Mouse (Mus musculus) kidney, postnatal 25 days (tissue): ENCODE measurements at regions not wholly inside any gene's neighbourhood (a gene's known extent, or its start where the extent isn't known, plus 50 kb on each side); places are given as distances from the start of the nearest gene placed in this dataset.

Source experiments
- DNase-seq, 2 experiments: peaks; one replicate each; pipeline ENCODE4 v3.0.0; 2021; ENCODE audit warnings: mixed read lengths in 2 of 2

GRCm38 (mm10) chr9:23134421-23135118 is 88.3 kb upstream of the Bmper start:
- DNase-seq = no peak

- DNase-seq = no peak
Measured at GRCm38 (mm10) chr9:23136511-23136910, 86.4 kb upstream of the Bmper start.

GRCm38 (mm10) chr9:23137682-23138210 is 85.1 kb upstream of the Bmper start:
- no peak for DNase-seq

- DNase-seq = no peak
Measured at GRCm38 (mm10) chr9:23139580-23140162, 83.2 kb upstream of the Bmper start.

GRCm38 (mm10) chr9:23144281-23144680 is 78.6 kb upstream of the Bmper start:
- no peak for DNase-seq

GRCm38 (mm10) chr9:23150338-23150737 is 72.5 kb upstream of the Bmper start:
- no peak for DNase-seq

GRCm38 (mm10) chr9:23150874-23151273 is 72.0 kb upstream of the Bmper start:
- DNase-seq = no peak

- no peak for DNase-seq
Measured at GRCm38 (mm10) chr9:23151953-23152490, 70.9 kb upstream of the Bmper start.

- no peak for DNase-seq
Measured at GRCm38 (mm10) chr9:23156820-23157570, 65.9 kb upstream of the Bmper start.

GRCm38 (mm10) chr9:23158499-23158898 is 64.4 kb upstream of the Bmper start:
- no peak for DNase-seq

GRCm38 (mm10) chr9:23161346-23161745 is 61.5 kb upstream of the Bmper start:
- peak in 1 of 2 experiments; percentile 33 for DNase-seq

GRCm38 (mm10) chr9:23167056-23167591 is 55.8 kb upstream of the Bmper start:
- no peak for DNase-seq

GRCm38 (mm10) chr9:23167716-23168115 is 55.2 kb upstream of the Bmper start:
- no peak for DNase-seq

- DNase-seq = no peak
Measured at GRCm38 (mm10) chr9:23168149-23168548, 54.7 kb upstream of the Bmper start.

GRCm38 (mm10) chr9:23171361-23171760 is 51.5 kb upstream of the Bmper start:
- DNase-seq = no peak
